Mouse (Mus musculus) v-Abl transformed pro-B cells (cell line): ENCODE measurements around the gene Lrrc29.

Source experiments
- in situ Hi-C, 2 experiments: fragments of 400-800 bp; cut with MboI; formaldehyde crosslinking; loops; one replicate each; pipeline ENCODE4 v1.15.1; 2025; ENCODE audit not compliant: unreplicated experiment in 2 of 2

Gene Lrrc29

GRCm38 (mm10) chr8:105313622-105314402 is 12.3 kb downstream of the Lrrc29 start:
- in situ Hi-C loops = no loop called here

GRCm38 (mm10) chr8:105312891-105313481 is 13.1 kb downstream of the Lrrc29 start:
- in situ Hi-C loops = no loop called here

GRCm38 (mm10) chr8:105311718-105312117 is 14.4 kb downstream of the Lrrc29 start:
- in situ Hi-C loops = no loop called here

- in situ Hi-C loops = no loop called here
These were observed 16.0 kb downstream of the Lrrc29 start for GRCm38 (mm10) chr8:105310118-105310517.

- in situ Hi-C loops = no loop called here
These were observed 16.8 kb downstream of the Lrrc29 start for GRCm38 (mm10) chr8:105309142-105309847.

GRCm38 (mm10) chr8:105308428-105308827 is 17.6 kb downstream of the Lrrc29 start:
- in situ Hi-C loops = no loop called here

GRCm38 (mm10) chr8:105307670-105308069 is 18.4 kb downstream of the Lrrc29 start:
- in situ Hi-C loops = no loop called here

- in situ Hi-C loops = no loop called here
These were observed 19.9 kb downstream of the Lrrc29 start for GRCm38 (mm10) chr8:105306146-105306691.

GRCm38 (mm10) chr8:105305211-105306145 is 20.6 kb downstream of the Lrrc29 start, which contains the start of gene Elmo3:
Gene Elmo3 (plus strand): TSS chr8:105305601.
- in situ Hi-C loops = no loop called here

GRCm38 (mm10) chr8:105304325-105305210 is 21.5 kb downstream of the Lrrc29 start:
- in situ Hi-C loops = no loop called here

- in situ Hi-C loops = no loop called here
These were observed 22.2 kb downstream of the Lrrc29 start for GRCm38 (mm10) chr8:105303874-105304273.

- in situ Hi-C loops = no loop called here
These were observed 22.7 kb downstream of the Lrrc29 start for GRCm38 (mm10) chr8:105303396-105303795.

- in situ Hi-C loops = no loop called here
These were observed 26.1 kb downstream of the Lrrc29 start for GRCm38 (mm10) chr8:105299962-105300361.

- in situ Hi-C loops = no loop called here
These were observed 27.5 kb downstream of the Lrrc29 start for GRCm38 (mm10) chr8:105298351-105299252.

- in situ Hi-C loops = no loop called here
These were observed 28.4 kb downstream of the Lrrc29 start, which contains the start of gene E2f4 for GRCm38 (mm10) chr8:105297511-105298192. Gene E2f4 (plus strand): TSS chr8:105297663.

- in situ Hi-C loops = no loop called here
These were observed 30.0 kb downstream of the Lrrc29 start, which contains the start of gene Exoc3l for GRCm38 (mm10) chr8:105295895-105296573. Gene Exoc3l (minus strand): TSS chr8:105296101.

- in situ Hi-C loops = no loop called here
These were observed 30.8 kb downstream of the Lrrc29 start for GRCm38 (mm10) chr8:105295256-105295655.
